Mouse (Mus musculus) heart, embryonic 16.5 days (tissue): Measurements from ENCODE around the gene Tln1. TPM values are rescaled to one million over a fixed set of nuclear protein-coding genes. Genes with fewer than 3 reads are reported as not detected.

Source experiments
- ATAC-seq: fragments of 200-750 bp; cut with Nextera tagmentation; replicated peaks from 2 replicates; pipeline ENCODE4 v1.8.0; 2017; ENCODE audit warnings: moderate number of reproducible peaks; ENCODE audit not compliant: insufficient read depth, low FRiP score; ENCODE audit errors: extremely low read depth
- H3K27ac ChIP-seq: fragments of 300-500 bp; sonication (generic); 2 replicates; pipeline ENCODE4 v1.5.1; 2014; ENCODE audit warnings: mild to moderate bottlenecking, low read length, control low read depth, moderate library complexity
- H3K27me3 ChIP-seq: fragments of 300-500 bp; sonication (generic); 2 replicates; pipeline ENCODE4 v1.6.1; 2014; ENCODE audit warnings: low read length, mixed read lengths; ENCODE audit not compliant: control insufficient read depth, insufficient read depth
- H3K36me3 ChIP-seq: fragments of 300-500 bp; sonication (generic); 2 replicates; pipeline ENCODE4 v1.6.1; 2014; ENCODE audit not compliant: control insufficient read depth, insufficient read depth
- H3K4me1 ChIP-seq: fragments of 300-500 bp; sonication (generic); 2 replicates; pipeline ENCODE4 v1.6.1; 2014; ENCODE audit warnings: low read length, mixed read lengths; ENCODE audit not compliant: control insufficient read depth, insufficient read depth
- H3K4me2 ChIP-seq: fragments of 300-500 bp; sonication (generic); 2 replicates; pipeline ENCODE4 v1.6.1; 2014; ENCODE audit warnings: low read depth, mild to moderate bottlenecking, control low read depth, low read length
- H3K4me3 ChIP-seq: fragments of 300-500 bp; sonication (generic); 2 replicates; pipeline ENCODE4 v1.5.1; 2014; ENCODE audit warnings: mild to moderate bottlenecking, control low read depth, low read length
- H3K9ac ChIP-seq: fragments of 300-500 bp; sonication (generic); 2 replicates; pipeline ENCODE4 v1.6.1; 2014; ENCODE audit warnings: low read length, control low read depth
- H3K9me3 ChIP-seq: fragments of 300-500 bp; sonication (generic); replicated peaks from 2 replicates; pipeline ENCODE4 v1.6.1; 2016; ENCODE audit warnings: low read length; ENCODE audit not compliant: control insufficient read depth
- WGBS: fragments of 180-500 bp; shearing (Covaris S2); extraction: QIAGEN DNeasy Blood & Tissue Kit; methylation state at CpG from one replicate; pipeline ENCODE4 v1.1.7; 2014; 5-methylcytosine and 5-hydroxymethylcytosine counted together
- polyA plus RNA-seq: library from polyadenylated mRNA; unstranded; fragments of >200 nt; fragmentation: Nextera tagmentation; extraction: Ambion mirVana; gene quantifications from 2 replicates; pipeline ENCODE4 v1.2.1, GENCODE M21; 2015

Gene Tln1
- polyA plus RNA-seq, 1 experiment from 2014 or later = 68.7 TPM

DNA sequence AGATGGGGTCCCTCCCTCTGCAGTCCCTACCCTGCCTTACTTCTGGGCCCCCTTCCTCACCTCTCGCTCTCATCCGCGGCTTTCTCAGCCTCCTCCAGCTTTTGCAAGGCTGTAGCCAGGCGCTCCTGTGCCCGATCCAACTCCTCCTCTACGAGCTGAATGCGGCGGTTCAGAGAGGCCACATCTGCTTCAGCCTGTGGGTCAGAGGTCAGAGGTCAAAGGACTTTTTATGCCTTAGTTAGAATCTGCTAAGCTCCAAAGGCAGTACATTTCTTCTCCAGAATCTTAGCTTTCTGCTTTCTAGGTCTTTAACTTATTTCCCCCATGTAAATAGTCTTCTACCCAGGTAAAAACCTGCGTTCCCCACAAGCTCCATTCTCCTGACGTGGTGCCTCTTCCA lies 42.9 kb downstream of the Tln1 start:
- Histone ChIP-seq H3K27ac (no peak overlapping the region), H3K36me3 (peaks cover 14% of the 10 kb centered on the region; the same call in 1 of the 2 replicates), H3K4me2 (peak overlapping the region; percentile 60), H3K9ac (no peak overlapping the region), H3K9me3 (no peaks in the 10 kb centered on the region), H3K4me3 (peak overlapping the region; percentile 30; the same call in 1 of the 2 replicates), H3K27me3 (no peaks in the 10 kb centered on the region), H3K4me1 (peaks cover 31% of the 10 kb centered on the region)
- no peak for ATAC-seq
- WGBS = 38% methylated on average over 10 of the region's 10 CpGs

- 56% methylated on average over 11 of the region's 11 CpGs for WGBS
- H3K4me3 ChIP-seq = no peak overlapping the region
- ATAC-seq = no peak
- H3K4me1 ChIP-seq = peaks cover 27% of the 10 kb centered on the region
- H3K27ac ChIP-seq = no peak overlapping the region
- no peaks in the 10 kb centered on the region for H3K9me3 ChIP-seq
- peaks cover 14% of the 10 kb centered on the region; the same call in 1 of the 2 replicates for H3K36me3 ChIP-seq
- no peak overlapping the region for H3K9ac ChIP-seq
- no peaks in the 10 kb centered on the region for H3K27me3 ChIP-seq
- H3K4me2 ChIP-seq = no peak overlapping the region
Measured at GRCm38 (mm10) chr4:43515764-43516708, 46.5 kb downstream of the Tln1 start.

GRCm38 (mm10) chr4:43513791-43514190 lies 48.7 kb downstream of the Tln1 start:
- H3K27me3 ChIP-seq = no peaks in the 10 kb centered on the region
- WGBS = 52% methylated on average over 4 of the region's 4 CpGs

DNA sequence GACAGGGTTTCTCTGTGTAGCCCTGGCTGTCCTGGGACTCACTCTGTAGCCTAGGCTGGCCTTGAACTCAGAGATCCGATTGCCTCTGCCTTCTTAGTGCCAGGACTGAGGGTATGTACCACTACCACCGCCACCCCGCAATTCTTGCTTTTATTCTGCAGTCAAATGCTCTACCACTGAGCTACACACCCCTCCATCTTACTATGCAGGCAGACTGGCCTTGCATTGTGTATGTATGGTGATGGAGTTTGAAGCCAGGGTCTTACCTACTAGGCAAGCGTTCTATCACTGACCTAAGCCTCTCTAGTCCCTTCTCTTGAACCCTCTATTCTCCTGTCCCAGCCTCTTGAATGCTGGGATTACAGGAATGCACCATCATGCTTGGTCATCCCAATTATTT lies 49.2 kb downstream of the Tln1 start:
- no peaks in the 10 kb centered on the region for H3K27me3 ChIP-seq
- H3K4me3 ChIP-seq = no peak overlapping the region
- H3K9me3 ChIP-seq = no peaks in the 10 kb centered on the region
- WGBS = 91% methylated on average over 4 of the region's 4 CpGs
- no peak overlapping the region for H3K9ac ChIP-seq
- no peak for ATAC-seq
- H3K4me1 ChIP-seq = peaks cover 18% of the 10 kb centered on the region
- H3K27ac ChIP-seq = no peak overlapping the region
- H3K36me3 ChIP-seq = peaks cover 8% of the 10 kb centered on the region; the same call in 1 of the 2 replicates
- no peak overlapping the region for H3K4me2 ChIP-seq

More at GRCm38 (mm10) chr4:43513791-43514190, 48.7 kb downstream of the Tln1 start:
- H3K36me3 ChIP-seq = peaks cover 9% of the 10 kb centered on the region; the same call in 1 of the 2 replicates
- H3K27ac ChIP-seq = no peak overlapping the region
- peaks cover 14% of the 10 kb centered on the region for H3K4me1 ChIP-seq
- H3K4me3 ChIP-seq = no peak overlapping the region
- H3K9ac ChIP-seq = no peak overlapping the region
- H3K9me3 ChIP-seq = no peaks in the 10 kb centered on the region
- H3K4me2 ChIP-seq = no peak overlapping the region
- no peak for ATAC-seq

DNA sequence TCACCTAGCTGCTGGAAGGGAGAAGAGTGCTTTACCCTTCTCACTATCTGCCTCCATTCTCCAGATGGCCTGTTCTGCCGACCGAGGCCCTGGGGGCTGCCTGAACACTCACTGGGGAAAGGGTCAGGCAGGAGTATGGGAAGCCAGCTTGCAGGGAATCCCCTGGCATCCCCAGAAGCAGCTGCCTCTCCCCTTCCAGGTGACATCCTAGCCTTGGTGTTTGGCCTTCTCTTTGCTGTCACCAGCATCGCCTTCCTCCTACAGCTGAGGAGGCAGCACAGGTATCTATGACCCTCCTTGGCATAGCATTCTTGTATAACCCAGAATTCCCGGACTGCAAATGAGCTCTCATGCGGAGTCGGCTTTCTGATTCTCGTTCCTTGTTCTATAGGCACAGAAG lies 49.8 kb downstream of the Tln1 start:
- WGBS = 41% methylated on average over 7 of the region's 7 CpGs
- ATAC-seq = no peak
- H3K4me2 ChIP-seq = no peak overlapping the region
- H3K4me3 ChIP-seq = no peak overlapping the region
- peaks cover 8% of the 10 kb centered on the region; the same call in 1 of the 2 replicates for H3K36me3 ChIP-seq
- H3K9me3 ChIP-seq = no peaks in the 10 kb centered on the region
- no peaks in the 10 kb centered on the region for H3K27me3 ChIP-seq
- H3K9ac ChIP-seq = no peak overlapping the region
- H3K27ac ChIP-seq = no peak overlapping the region
- H3K4me1 ChIP-seq = peaks cover 23% of the 10 kb centered on the region

DNA sequence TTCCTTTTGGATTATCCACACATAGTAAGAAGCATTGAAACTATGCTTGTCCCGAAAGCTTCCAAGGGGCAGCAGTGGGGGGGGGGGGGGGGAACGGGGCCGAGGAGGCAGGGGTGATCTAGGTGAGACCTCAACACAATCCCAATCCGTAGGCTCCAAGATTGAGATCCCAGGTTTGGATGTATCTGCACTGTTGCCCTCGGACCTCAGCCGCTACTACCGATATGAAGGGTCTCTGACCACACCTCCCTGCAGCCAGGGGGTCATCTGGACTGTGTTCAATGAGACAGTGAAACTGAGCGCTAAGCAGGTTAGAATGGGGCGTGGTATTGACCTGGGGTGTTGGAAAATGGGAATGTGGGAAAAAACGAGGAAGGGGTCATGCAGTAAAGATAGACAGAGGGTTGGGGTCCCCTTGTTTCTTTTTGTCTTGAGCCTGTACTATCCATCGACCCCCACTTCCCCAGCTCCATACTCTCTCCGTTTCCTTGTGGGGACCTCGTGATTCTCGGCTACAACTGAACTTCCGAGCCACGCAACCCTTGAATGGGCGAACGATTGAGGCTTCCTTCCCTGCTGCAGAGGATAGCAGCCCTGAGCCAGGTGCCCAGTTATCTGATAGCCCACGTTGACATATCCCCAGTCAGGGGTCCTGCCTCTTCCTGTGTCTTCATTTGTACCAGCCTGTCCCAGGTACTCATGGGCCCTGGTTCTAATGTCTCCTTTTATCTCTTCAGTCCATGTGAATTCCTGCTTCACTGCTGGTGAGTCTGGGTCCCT lies 50.6 kb downstream of the Tln1 start:
- Histone ChIP-seq H3K36me3 (peaks cover 6% of the 10 kb centered on the region; the same call in 1 of the 2 replicates), H3K27me3 (no peaks in the 10 kb centered on the region), H3K4me2 (no peak overlapping the region), H3K4me3 (no peak overlapping the region), H3K9me3 (no peaks in the 10 kb centered on the region), H3K4me1 (peaks cover 24% of the 10 kb centered on the region), H3K9ac (no peak overlapping the region), H3K27ac (no peak overlapping the region)
- WGBS = 55% methylated on average over 19 of the region's 19 CpGs
- ATAC-seq = no peak

DNA sequence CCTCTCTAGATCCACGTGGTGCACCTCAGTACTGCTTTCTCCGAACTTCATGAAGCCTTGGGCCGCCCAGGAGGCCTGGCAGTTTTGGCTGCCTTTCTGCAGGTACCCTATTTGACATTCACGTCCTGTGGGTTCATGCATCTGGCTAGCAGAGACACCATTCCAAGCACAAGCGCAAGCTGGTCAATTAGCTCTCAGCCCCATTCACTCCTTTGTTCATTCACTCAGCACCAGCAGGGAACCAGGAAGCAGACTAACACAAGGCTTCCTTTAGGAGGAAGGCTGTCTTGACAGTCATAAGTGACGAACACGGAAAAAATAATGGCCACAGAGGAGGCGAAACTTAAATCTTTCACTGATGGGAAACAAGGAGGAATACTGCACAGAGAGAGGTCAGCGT lies 53.4 kb downstream of the Tln1 start:
- no peaks in the 10 kb centered on the region for H3K27me3 ChIP-seq
- H3K27ac ChIP-seq = no peak overlapping the region
- no peak for ATAC-seq
- no peaks in the 10 kb centered on the region for H3K9me3 ChIP-seq
- peaks cover 18% of the 10 kb centered on the region for H3K4me1 ChIP-seq
- H3K4me2 ChIP-seq = peak overlapping the region; percentile 84
- H3K4me3 ChIP-seq = peak overlapping the region; percentile 70
- H3K36me3 ChIP-seq = no peaks in the 10 kb centered on the region
- H3K9ac ChIP-seq = peak overlapping the region; percentile 84
- WGBS = 33% methylated on average over 9 of the region's 9 CpGs

DNA sequence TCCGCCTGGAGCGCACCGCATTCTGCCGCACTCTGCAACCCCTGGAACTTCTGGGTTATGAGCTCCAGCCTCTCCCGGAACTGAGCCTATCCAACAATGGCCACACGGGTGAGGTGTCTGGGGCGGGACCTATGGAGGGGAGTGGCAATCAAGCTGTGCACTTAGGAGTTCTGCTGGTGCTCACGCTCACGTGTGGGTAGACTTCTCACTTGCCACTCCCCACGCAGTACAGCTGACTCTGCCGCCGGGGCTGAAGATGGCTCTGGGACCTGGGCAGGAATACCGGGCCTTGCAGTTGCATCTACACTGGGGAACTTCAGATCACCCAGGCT lies 53.9 kb downstream of the Tln1 start:
- H3K4me2 ChIP-seq = peak overlapping the region; percentile 84
- ATAC-seq = peak; percentile 87
- H3K9me3 ChIP-seq = no peaks in the 10 kb centered on the region
- H3K4me1 ChIP-seq = peaks cover 18% of the 10 kb centered on the region
- peak overlapping the region; percentile 74 for H3K27ac ChIP-seq
- H3K4me3 ChIP-seq = peak overlapping the region; percentile 70
- WGBS = 2% methylated on average over 13 of the region's 13 CpGs
- peak overlapping the region; percentile 84 for H3K9ac ChIP-seq
- H3K27me3 ChIP-seq = no peaks in the 10 kb centered on the region
- no peaks in the 10 kb centered on the region for H3K36me3 ChIP-seq
